Mouse (Mus musculus): ENCODE results near the gene Ldhb. TPM values are rescaled to one million over a fixed set of nuclear protein-coding genes. Genes with fewer than 3 reads are reported as not detected.
"Not testable (repeated sequence)": the region's sequence is repeated elsewhere in the genome, so short reads cannot be mapped to it uniquely, and the experiment has no call there.

The Ldhb gene
- polyA plus RNA-seq, 1 experiment: 157 TPM

- H3K27ac ChIP-seq (ENCODE audit: control insufficient read depth, insufficient read depth, low read depth, low read length): no peak overlapping the region
- no peaks in the 10 kb centered on the region for H3K36me3 ChIP-seq (ENCODE audit: control insufficient read depth, insufficient read depth, low read length)
- no peak overlapping the region for H3K4me3 ChIP-seq (ENCODE audit: control insufficient read depth, low read depth, low read length)
- TF ChIP-seq POLR2A (IDR thresholded peaks at IDR 0.05; ENCODE audit: control insufficient read depth, low read depth, low read length) (no peak), CTCF (IDR thresholded peaks at IDR 0.05; ENCODE audit: control insufficient read depth, insufficient read depth, insufficient replicate concordance, low read depth, low read length) (no peak)
- peaks cover 3% of the 10 kb centered on the region for H3K4me1 ChIP-seq (ENCODE audit: control insufficient read depth, insufficient read depth, low read length)
- no peaks in the 10 kb centered on the region for H3K27me3 ChIP-seq (ENCODE audit: control insufficient read depth, insufficient read depth, low read length)
Observed at GRCm38 (mm10) chr6:142502519-142503125, 5.1 kb downstream of the Ldhb start.

GRCm38 (mm10) chr6:142490114-142490513 lies 17.6 kb downstream of the Ldhb start:
- H3K27ac ChIP-seq (ENCODE audit: control insufficient read depth, insufficient read depth, low read depth, low read length); H3K36me3 ChIP-seq (ENCODE audit: control insufficient read depth, insufficient read depth, low read length); H3K4me1 ChIP-seq (ENCODE audit: control insufficient read depth, insufficient read depth, low read length); H3K4me3 ChIP-seq (ENCODE audit: control insufficient read depth, low read depth, low read length); H3K27me3 ChIP-seq (ENCODE audit: control insufficient read depth, insufficient read depth, low read length): not testable (repeated sequence)

GRCm38 (mm10) chr6:142487638-142488037 lies 20.1 kb downstream of the Ldhb start:
- Histone ChIP-seq H3K36me3 (ENCODE audit: control insufficient read depth, insufficient read depth, low read length) (no peaks in the 10 kb centered on the region), H3K27me3 (ENCODE audit: control insufficient read depth, insufficient read depth, low read length) (no peaks in the 10 kb centered on the region), H3K4me1 (ENCODE audit: control insufficient read depth, insufficient read depth, low read length) (no peaks in the 10 kb centered on the region), H3K4me3 (ENCODE audit: control insufficient read depth, low read depth, low read length) (no peak overlapping the region), H3K27ac (ENCODE audit: control insufficient read depth, insufficient read depth, low read depth, low read length) (no peak overlapping the region)
- TF ChIP-seq POLR2A (IDR thresholded peaks at IDR 0.05; ENCODE audit: control insufficient read depth, low read depth, low read length): no peak
- no peak for TF ChIP-seq CTCF (IDR thresholded peaks at IDR 0.05; ENCODE audit: control insufficient read depth, insufficient read depth, insufficient replicate concordance, low read depth, low read length)

- no peaks in the 10 kb centered on the region for H3K4me1 ChIP-seq (ENCODE audit: control insufficient read depth, insufficient read depth, low read length)
- H3K27me3 ChIP-seq (ENCODE audit: control insufficient read depth, insufficient read depth, low read length): no peaks in the 10 kb centered on the region
- TF ChIP-seq CTCF (IDR thresholded peaks at IDR 0.05; ENCODE audit: control insufficient read depth, insufficient read depth, insufficient replicate concordance, low read depth, low read length) (no peak), POLR2A (IDR thresholded peaks at IDR 0.05; ENCODE audit: control insufficient read depth, low read depth, low read length) (no peak)
- H3K27ac ChIP-seq (ENCODE audit: control insufficient read depth, insufficient read depth, low read depth, low read length): no peak overlapping the region
- H3K36me3 ChIP-seq (ENCODE audit: control insufficient read depth, insufficient read depth, low read length): no peaks in the 10 kb centered on the region
- no peak overlapping the region for H3K4me3 ChIP-seq (ENCODE audit: control insufficient read depth, low read depth, low read length)
Observed at GRCm38 (mm10) chr6:142485478-142486123, 22.2 kb downstream of the Ldhb start.

GRCm38 (mm10) chr6:142477239-142477638 lies 30.5 kb downstream of the Ldhb start:
- no peaks in the 10 kb centered on the region for H3K4me1 ChIP-seq (ENCODE audit: control insufficient read depth, insufficient read depth, low read length)
- no peaks in the 10 kb centered on the region for H3K27me3 ChIP-seq (ENCODE audit: control insufficient read depth, insufficient read depth, low read length)
- no peak overlapping the region for H3K4me3 ChIP-seq (ENCODE audit: control insufficient read depth, low read depth, low read length)
- no peak for TF ChIP-seq POLR2A (IDR thresholded peaks at IDR 0.05; ENCODE audit: control insufficient read depth, low read depth, low read length)
- no peak for TF ChIP-seq CTCF (IDR thresholded peaks at IDR 0.05; ENCODE audit: control insufficient read depth, insufficient read depth, insufficient replicate concordance, low read depth, low read length)
- no peaks in the 10 kb centered on the region for H3K36me3 ChIP-seq (ENCODE audit: control insufficient read depth, insufficient read depth, low read length)
- no peak overlapping the region for H3K27ac ChIP-seq (ENCODE audit: control insufficient read depth, insufficient read depth, low read depth, low read length)

- TF ChIP-seq CTCF (IDR thresholded peaks at IDR 0.05; ENCODE audit: control insufficient read depth, insufficient read depth, insufficient replicate concordance, low read depth, low read length) (no peak), POLR2A (IDR thresholded peaks at IDR 0.05; ENCODE audit: control insufficient read depth, low read depth, low read length) (no peak)
- H3K4me3 ChIP-seq (ENCODE audit: control insufficient read depth, low read depth, low read length): no peak within 1 kb of the TSS
- no peak within 1 kb of the TSS for H3K27ac ChIP-seq (ENCODE audit: control insufficient read depth, insufficient read depth, low read depth, low read length)
- H3K4me1 ChIP-seq (ENCODE audit: control insufficient read depth, insufficient read depth, low read length): no peaks in the 10 kb centered on the region
- H3K36me3 ChIP-seq (ENCODE audit: control insufficient read depth, insufficient read depth, low read length): no peaks in the 10 kb centered on the region
- H3K27me3 ChIP-seq (ENCODE audit: control insufficient read depth, insufficient read depth, low read length): no peaks in the 10 kb centered on the region
Observed at GRCm38 (mm10) chr6:142472801-142473203, 35.0 kb downstream of the Ldhb start, which contains the start of gene Gys2. Gene Gys2, minus strand, starts transcription at chr6:142473109.

GRCm38 (mm10) chr6:142471141-142471540 lies 36.6 kb downstream of the Ldhb start:
- TF ChIP-seq POLR2A (IDR thresholded peaks at IDR 0.05; ENCODE audit: control insufficient read depth, low read depth, low read length) (no peak), CTCF (IDR thresholded peaks at IDR 0.05; ENCODE audit: control insufficient read depth, insufficient read depth, insufficient replicate concordance, low read depth, low read length) (no peak)
- H3K27ac ChIP-seq (ENCODE audit: control insufficient read depth, insufficient read depth, low read depth, low read length): no peak overlapping the region
- no peak overlapping the region for H3K4me3 ChIP-seq (ENCODE audit: control insufficient read depth, low read depth, low read length)
- no peaks in the 10 kb centered on the region for H3K27me3 ChIP-seq (ENCODE audit: control insufficient read depth, insufficient read depth, low read length)
- no peaks in the 10 kb centered on the region for H3K4me1 ChIP-seq (ENCODE audit: control insufficient read depth, insufficient read depth, low read length)
- H3K36me3 ChIP-seq (ENCODE audit: control insufficient read depth, insufficient read depth, low read length): no peaks in the 10 kb centered on the region

Data from testis, adult 2 months (tissue).